8 mouse cellular contexts compared by ENCODE assay signal in the genomic region with DNA sequence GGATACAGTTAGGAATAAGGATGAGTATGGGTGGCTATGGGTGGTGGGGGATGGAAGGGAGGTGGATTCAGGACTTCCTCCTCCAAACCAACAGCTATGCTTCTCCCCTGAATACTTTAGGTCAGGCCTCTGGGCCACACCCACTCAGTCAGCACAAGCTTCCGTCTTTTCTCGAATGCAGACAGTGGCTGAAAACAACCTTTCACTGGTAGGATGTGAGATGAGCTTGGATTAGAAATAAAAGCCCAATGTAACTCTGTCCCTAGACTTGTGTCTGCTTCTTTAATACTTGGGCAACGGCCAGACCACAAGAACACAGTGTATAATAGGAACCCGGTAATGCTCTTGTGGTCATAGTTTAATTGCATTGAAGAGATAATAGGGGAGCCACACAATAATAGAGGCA. TPM values are rescaled to one million over a fixed set of nuclear protein-coding genes. Genes with fewer than 3 reads are reported as not detected.
DNase-seq lines count a peak whose midpoint lies in the region; ATAC-seq and TF ChIP-seq lines count a peak whose summit lies in the region.
"Had no signal": no experiment of that assay in that cellular context is flagged by ENCODE, and none has a peak within 500 bp of the region (broad histone marks: within the 10 kb centered on the region; RNA-seq: fewer than 3 reads in every experiment).

No protein-coding gene starts in this region.

- no peak for TF ChIP-seq CTCF in G1E (IDR thresholded peaks at IDR 0.05; ENCODE audit: low read depth, low read length)

- H3K36me3 ChIP-seq in G1E (replicated peaks) = no peaks in the 10 kb centered on the region
- H3K36me3 ChIP-seq: midbrain, embryonic 15.5 days had no signal

- peak; percentile 43 for DNase-seq in CD4-positive, CD25-positive, alpha-beta regulatory T cell, adult 2 months (ENCODE audit: low read depth, low spot score)
- peak; percentile 55 for DNase-seq in G1E (ENCODE audit: low spot score)
- DNase-seq in layer of hippocampus, postnatal 25 days (ENCODE audit: extremely low spot score in 1 of 2, low spot score in 1 of 2) = no peak
- DNase-seq in kidney, postnatal 14 days = no peak
- DNase-seq in adrenal gland, postnatal 4 days (ENCODE audit: low spot score in 2 of 2) = no peak

- no peaks in the 10 kb centered on the region; the same call in 1 of the 2 replicates for H3K27me3 ChIP-seq in G1E (ENCODE audit: insufficient read depth, low read length)
- H3K27me3 ChIP-seq: midbrain, embryonic 15.5 days had no signal

- peak; percentile 74 for ATAC-seq in G1E (ENCODE audit: extremely low read depth, insufficient number of reproducible peaks, low FRiP score, poor library complexity, severe bottlenecking)
- peak; percentile 68 for ATAC-seq in inflammation-experienced regulatory T-cells, adult 6 months
- ATAC-seq in monocyte, adult 5-6 weeks (replicated peaks; ENCODE audit: insufficient number of reproducible peaks, low FRiP score, low TSS enrichment, poor library complexity, severe bottlenecking) = peak; percentile 95
- ATAC-seq: midbrain, embryonic 15.5 days had no signal

- no peaks in the 10 kb centered on the region for H3K9me3 ChIP-seq in G1E (replicated peaks)
- H3K9me3 ChIP-seq: midbrain, embryonic 15.5 days had no signal

- peaks cover 19% of the 10 kb centered on the region for H3K4me1 ChIP-seq in G1E (ENCODE audit: insufficient read depth, low read depth, low read length)

- no peak overlapping the region for H3K4me3 ChIP-seq in G1E (ENCODE audit: low read depth, low read length)
- H3K4me3 ChIP-seq: midbrain, embryonic 15.5 days had no signal

RNA-seq across cellular contexts. Expression of a gene that starts 10.6 kb away (rescaled TPM):
- total RNA-seq in G1E (2014; fragmentation: Nextera tagmentation) = 9.4 and 13.7 TPM in 2 replicates
- 26.6 and 34.8 TPM in 2 replicates for total RNA-seq in G1E (2017)
- polyA plus RNA-seq in G1E (2012) = 9.5 and 12.4 TPM in 2 replicates
- polyA plus RNA-seq in inflammation-experienced regulatory T-cells, adult 6 months (2017; shearing (Covaris generic)) = 10 to 100 TPM; 29.6 to 43.9 (median 34.4) TPM
- total RNA-seq in monocyte, adult 5-6 weeks (2017) = 47.0 to 75.7 TPM (median 65.1 TPM) in 3 replicates
- 10 to 100 TPM; 34.4 to 39.9 TPM for total RNA-seq in layer of hippocampus, postnatal 25 days (2021)
- total RNA-seq in adrenal gland, postnatal 4 days (2021) = 10 to 100 TPM; 18.3 to 19.8 TPM

RNA-seq across cellular contexts. Expression of a gene that starts 11.0 kb away (rescaled TPM):
- total RNA-seq in G1E (2014; fragmentation: Nextera tagmentation) = not detected in 2 replicates
- total RNA-seq in G1E (2017) = 0.17 and 0.44 TPM in 2 replicates
- 0.02 TPM in 2 replicates for polyA plus RNA-seq in G1E (2012)
- under 1 TPM; 0.07 to 0.14 (median 0.09) TPM for polyA plus RNA-seq in inflammation-experienced regulatory T-cells, adult 6 months (2017; shearing (Covaris generic))
- total RNA-seq in monocyte, adult 5-6 weeks (2017) = 0.29 to 0.32 TPM in 2 of 3 replicates, not detected in the other
- 10 to 100 TPM; 21.5 to 21.6 TPM for total RNA-seq in layer of hippocampus, postnatal 25 days (2021)
- 1 to 10 TPM; 2.7 to 6.7 TPM for total RNA-seq in adrenal gland, postnatal 4 days (2021)

Comparison
In these comparisons a context has a peak if more than half of its experiments do, and no peak if none do; other contexts are left out.
1. DNase-seq: peak in CD4-positive, CD25-positive, alpha-beta regulatory T cell, adult 2 months (single experiment) and G1E (single experiment); none in layer of hippocampus, postnatal 25 days (0 of 2), kidney, postnatal 14 days (single experiment) and adrenal gland, postnatal 4 days (0 of 2).
2. Peak in every context shown above with its lines, with median percentiles within 50 percentile points of each other: ATAC-seq.